Mouse (Mus musculus) left cerebral cortex, postnatal 25 days (tissue): Measurements from ENCODE around the gene Timp2. TPM values are rescaled to one million over a fixed set of nuclear protein-coding genes. Genes with fewer than 3 reads are reported as not detected.
"Not testable (repeated sequence)": the region's sequence is repeated elsewhere in the genome, so short reads cannot be mapped to it uniquely, and the experiment has no call there.

Experiments used
- DNase-seq, 2 experiments: peaks; one replicate each; pipeline ENCODE4 v3.0.0; 2022; ENCODE audit warnings: low spot score in 2 of 2, mixed read lengths in 1 of 2
- intact Hi-C: fragments of 180-260 bp; cut with DNase I; formaldehyde crosslinking; loops from one replicate; pipeline ENCODE4 v1.15.1; 2025
- total RNA-seq, 2 experiments: library from RNA; stranded (reverse); gene quantifications; 2 replicates each; pipeline ENCODE4 v1.2.3; 2021

The Timp2 gene
- total RNA-seq: 100 to 1,000 TPM; 254 to 273 TPM

- intact Hi-C loops: loop anchor here (2.0 kb wide), 1 partner anchor 39 kb away; no protein-coding TSS in a partner anchor
- no peak for DNase-seq
Observed at GRCm38 (mm10) chr11:118355640-118356039, at the start of gene Timp2. Gene Timp2 (minus strand): TSS chr11:118355740.

DNA sequence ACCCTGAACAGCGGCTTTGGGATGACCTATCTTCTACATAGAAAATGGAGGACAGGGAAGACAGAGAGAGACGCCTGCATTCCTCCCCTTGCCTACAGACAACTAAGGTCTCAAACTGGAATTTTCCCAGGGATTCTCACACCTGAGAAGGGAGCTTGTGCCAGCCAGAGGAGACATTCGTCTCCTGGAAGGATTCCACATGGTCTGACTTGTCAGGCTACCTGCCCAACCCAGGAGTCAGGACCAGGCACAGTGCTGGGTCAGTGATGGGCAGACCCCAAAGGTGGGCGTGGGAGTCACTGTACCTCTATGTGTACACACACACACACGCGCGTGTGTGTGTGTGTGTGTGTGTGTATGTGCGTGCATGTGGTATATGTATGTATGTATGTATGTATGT is 49.8 kb upstream of the Timp2 start:
- DNase-seq: no peak
- intact Hi-C loops: no loop called here

GRCm38 (mm10) chr11:118403951-118404899 is 48.7 kb upstream of the Timp2 start:
- no peak for DNase-seq
- intact Hi-C loops: no loop called here

DNA sequence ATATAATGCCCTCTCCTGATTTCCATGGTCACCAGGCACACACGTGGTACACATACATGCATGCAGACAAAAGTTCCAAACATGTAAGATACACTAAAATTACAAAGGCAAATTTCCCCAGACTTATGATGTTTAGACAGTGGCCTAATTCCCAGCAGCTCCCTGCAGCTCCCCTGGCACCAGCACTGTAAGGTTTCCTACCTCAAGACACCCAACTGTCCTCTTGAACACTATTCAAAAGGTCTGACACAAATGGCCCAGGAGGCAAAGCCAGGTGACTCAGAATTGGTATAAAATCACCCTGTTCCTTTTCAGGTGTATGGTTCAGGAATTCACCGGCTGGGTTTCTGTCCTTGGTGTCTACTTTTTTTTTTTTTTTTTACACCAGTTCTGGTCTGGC is 47.6 kb upstream of the Timp2 start:
- DNase-seq: no peak
- intact Hi-C loops: no loop called here

GRCm38 (mm10) chr11:118401760-118402280 is 46.3 kb upstream of the Timp2 start, which contains the start of gene Lgals3bp:
Gene Lgals3bp (minus strand): TSS chr11:118402092.
- DNase-seq: peak; percentile 56 to 76
- intact Hi-C loops: no loop called here

GRCm38 (mm10) chr11:118401195-118401594 is 45.7 kb upstream of the Timp2 start:
- intact Hi-C loops: no loop called here
- DNase-seq: no peak

GRCm38 (mm10) chr11:118400566-118400936 is 45.0 kb upstream of the Timp2 start:
- intact Hi-C loops: no loop called here
- DNase-seq: no peak

- intact Hi-C loops: no loop called here
Observed at GRCm38 (mm10) chr11:118399891-118400565, 44.5 kb upstream of the Timp2 start.

DNA sequence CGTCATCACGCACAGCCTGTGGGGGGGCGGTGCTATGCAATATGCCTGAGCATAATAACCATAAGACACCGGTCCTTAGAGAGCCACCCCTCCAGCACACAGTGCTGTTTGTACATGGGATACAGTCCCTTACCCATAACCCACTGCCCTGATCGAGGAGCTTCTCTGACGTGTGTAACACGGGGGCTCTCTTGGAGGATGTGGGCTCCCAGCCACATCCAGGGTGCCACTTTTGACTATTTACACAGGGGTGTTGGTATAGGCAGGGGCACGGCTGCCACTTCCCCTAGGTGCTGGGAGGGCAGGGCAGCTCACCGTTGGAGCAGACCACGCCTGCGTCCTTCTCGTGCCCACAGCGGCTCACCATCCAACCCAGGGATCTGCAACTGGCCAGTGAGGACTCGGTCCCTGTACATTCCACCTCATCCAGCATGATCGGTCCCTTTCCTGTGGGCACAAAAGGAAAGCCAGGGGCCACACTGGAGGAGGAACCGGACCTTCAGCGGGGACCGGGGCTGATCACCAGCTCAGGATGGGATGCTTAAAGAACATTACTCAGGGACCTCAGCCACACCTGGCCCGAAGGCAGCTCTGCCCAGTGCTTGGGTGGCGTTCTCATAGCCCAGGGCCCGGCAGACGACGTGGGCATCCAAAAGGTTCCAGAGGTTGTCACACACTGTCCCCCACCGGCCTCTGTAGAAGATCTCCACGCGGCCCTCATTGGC is 42.4 kb upstream of the Timp2 start:
- intact Hi-C loops: no loop called here
- no peak for DNase-seq

More at GRCm38 (mm10) chr11:118399891-118400565, 44.5 kb upstream of the Timp2 start:
- no peak for DNase-seq

- intact Hi-C loops: no loop called here
- no peak for DNase-seq
Observed at GRCm38 (mm10) chr11:118394538-118394937, 39.0 kb upstream of the Timp2 start.

- no peak for DNase-seq
- intact Hi-C loops: no loop called here
Observed at GRCm38 (mm10) chr11:118393991-118394390, 38.5 kb upstream of the Timp2 start.

DNA sequence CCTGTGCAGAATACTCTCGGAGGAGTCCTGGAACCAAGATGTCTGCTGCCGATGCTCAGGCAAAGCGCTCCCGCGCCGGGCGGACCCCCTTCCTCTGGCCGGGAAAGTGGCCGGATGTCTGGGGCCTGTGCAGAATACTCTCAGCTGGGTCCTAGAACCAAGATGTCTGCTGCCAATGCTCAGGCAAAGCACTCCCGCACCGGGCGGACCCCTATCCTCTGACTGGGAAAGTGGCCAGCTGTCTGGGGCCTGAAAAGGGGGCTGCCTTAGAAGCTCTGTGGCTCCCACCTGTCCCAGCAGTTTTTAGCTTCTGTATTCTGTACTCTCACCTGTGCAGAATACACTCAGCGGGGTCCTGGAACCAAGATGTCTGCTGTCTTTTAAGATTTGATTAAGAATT is 32.3 kb upstream of the Timp2 start:
- intact Hi-C loops, DNase-seq: not testable (repeated sequence)

DNA sequence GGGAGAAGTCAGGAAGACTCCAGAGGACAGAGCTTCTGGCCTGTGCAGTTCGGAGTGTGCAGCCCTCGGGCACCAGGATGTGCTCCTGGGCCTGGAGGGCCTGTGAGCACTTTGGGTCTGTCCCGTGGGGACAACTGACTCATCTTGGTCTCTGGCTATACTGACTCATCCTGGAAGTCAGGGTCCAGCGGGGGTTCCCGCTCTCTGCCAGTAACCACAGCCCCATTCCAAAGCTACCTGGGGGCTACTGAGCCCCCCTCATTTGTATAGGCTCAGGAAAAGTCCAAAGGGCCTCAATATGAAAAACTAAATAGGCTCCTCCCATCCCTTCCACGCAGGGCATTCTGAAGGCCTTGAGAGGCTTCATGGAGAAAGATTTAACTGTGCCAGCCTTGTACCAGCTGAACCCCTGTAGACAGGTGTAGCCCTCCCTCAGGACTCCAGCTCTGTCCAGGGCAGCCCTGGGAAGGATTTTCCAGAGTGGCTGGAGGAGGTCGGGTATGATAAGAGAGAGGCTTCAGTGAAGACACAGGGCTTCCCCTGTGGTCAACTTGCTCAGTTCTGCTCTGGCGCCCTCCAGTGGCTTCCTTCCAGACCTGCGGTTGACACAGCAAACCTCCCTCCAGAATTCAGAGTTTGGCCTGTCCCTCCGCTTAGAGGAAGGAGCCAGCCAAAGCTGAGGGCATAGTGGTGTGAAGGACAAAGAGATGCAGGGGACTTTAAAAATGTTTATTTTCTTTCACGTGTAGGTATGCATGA is 23.9 kb upstream of the Timp2 start:
- peak; percentile 77 to 83 for DNase-seq
- intact Hi-C loops: loop anchor here (1.0 to 10.0 kb wide), 2 partner anchors 62 to 295 kb away; no protein-coding TSS in a partner anchor

DNA sequence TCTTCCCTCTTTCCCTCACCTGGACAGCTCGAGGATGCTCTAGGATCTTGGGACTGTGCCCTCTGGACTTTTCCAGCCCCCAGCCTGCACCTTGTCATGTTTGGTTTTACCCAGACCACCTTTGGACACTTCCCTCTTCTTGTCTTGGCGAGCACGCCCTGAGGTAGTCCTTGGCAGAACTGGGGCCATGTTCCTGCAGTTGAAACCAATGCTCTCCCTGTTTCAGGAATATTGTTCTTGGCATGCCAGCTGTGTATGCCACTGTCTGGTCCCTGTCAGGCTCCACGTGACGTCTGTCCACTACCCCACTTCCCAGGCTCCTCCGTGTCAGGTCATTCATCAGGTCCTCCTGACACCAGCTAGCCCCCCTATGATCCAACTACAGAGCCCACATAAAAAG is 23.1 kb upstream of the Timp2 start:
- DNase-seq: no peak
- intact Hi-C loops: loop anchor here (1.0 to 10.0 kb wide), 2 partner anchors 61 to 294 kb away; no protein-coding TSS in a partner anchor

- intact Hi-C loops: loop anchor here (10.0 kb wide), 1 partner anchor 292 kb away; no protein-coding TSS in a partner anchor
Observed at GRCm38 (mm10) chr11:118376323-118376722, 20.8 kb upstream of the Timp2 start.

DNA sequence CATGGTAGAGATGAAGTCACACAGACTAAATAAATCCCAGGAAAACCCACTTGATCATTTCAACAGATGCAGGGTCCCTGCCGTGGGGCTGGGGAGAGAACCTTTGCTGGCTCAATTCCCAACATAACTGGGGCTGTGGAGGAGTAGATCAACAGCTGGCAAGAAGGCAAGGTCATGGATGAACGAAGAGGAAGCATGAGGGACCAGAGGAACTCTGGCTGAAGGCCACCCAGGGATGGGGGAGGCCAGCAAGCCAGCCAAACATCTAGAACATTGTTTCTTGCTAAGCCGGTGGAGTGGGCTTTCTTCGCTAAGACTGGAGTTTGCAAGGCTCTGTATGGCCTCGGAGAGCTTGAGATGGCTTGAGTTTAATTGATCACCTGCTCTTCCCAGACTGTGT is 20.3 kb upstream of the Timp2 start:
- no peak for DNase-seq
- intact Hi-C loops: loop anchor here (10.0 kb wide), 1 partner anchor 291 kb away; no protein-coding TSS in a partner anchor

More at GRCm38 (mm10) chr11:118376323-118376722, 20.8 kb upstream of the Timp2 start:
- not testable (repeated sequence) for DNase-seq

DNA sequence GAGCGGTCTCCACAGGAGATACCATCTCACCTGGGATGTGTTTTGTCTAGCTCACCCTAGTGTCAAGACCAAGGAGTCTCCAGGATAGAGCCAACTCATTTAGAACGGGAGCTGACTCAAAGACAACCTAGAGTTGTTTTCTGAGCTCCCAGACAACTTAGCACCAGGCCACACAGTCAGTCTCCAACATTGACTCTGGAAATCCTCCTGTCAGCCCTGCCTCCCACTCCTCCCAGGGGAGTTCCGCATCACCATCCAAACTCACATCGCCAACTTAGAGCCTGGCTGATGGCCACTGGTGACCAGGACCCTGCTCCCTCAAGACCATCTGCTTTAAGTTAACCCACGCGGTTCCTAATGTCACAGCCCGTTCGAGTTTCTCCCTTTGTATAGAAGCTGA is 19.9 kb upstream of the Timp2 start:
- intact Hi-C loops: loop anchor here (10.0 kb wide), 1 partner anchor 291 kb away; no protein-coding TSS in a partner anchor

GRCm38 (mm10) chr11:118375006-118375405 is 19.5 kb upstream of the Timp2 start:
- intact Hi-C loops: loop anchor here (10.0 kb wide), 1 partner anchor 290 kb away; no protein-coding TSS in a partner anchor

More for the DNA sequence above, 19.9 kb upstream of the Timp2 start:
- DNase-seq: no peak

More at GRCm38 (mm10) chr11:118375006-118375405, 19.5 kb upstream of the Timp2 start:
- DNase-seq: no peak
